ENCODE assay signal across 11 mouse cellular contexts in genomic region chr11:34865181-34865580, GRCm38 (mm10). TPM values are rescaled to one million over a fixed set of nuclear protein-coding genes. Genes with fewer than 3 reads are reported as not detected.
DNase-seq lines count a peak whose midpoint lies in the region; ATAC-seq and TF ChIP-seq lines count a peak whose summit lies in the region.
"Had no signal": no experiment of that assay in that cellular context is flagged by ENCODE, and none has a peak within 500 bp of the region (broad histone marks: within the 10 kb centered on the region; RNA-seq: fewer than 3 reads in every experiment).

No protein-coding gene starts in this region.

- H3K4me2 ChIP-seq in CH12.LX (ENCODE audit: insufficient read depth, low read depth, poor library complexity, severe bottlenecking), result peak overlapping the region; percentile 24; the same call in 1 of the 2 replicates
- H3K4me2 ChIP-seq in midbrain, postnatal 0 days (ENCODE audit: low read depth, low read length, poor library complexity, severe bottlenecking), result no peak overlapping the region
- H3K4me2 ChIP-seq: hindbrain, embryonic 15.5 days had no signal

- peak; percentile 22 to 52 for DNase-seq in gastrocnemius, adult 8-10 months (ENCODE audit: low spot score in 2 of 2)
- DNase-seq in gastrocnemius, postnatal 10 days, result no peak
- DNase-seq in CH12.LX (ENCODE audit: extremely low read depth), result no peak
- peak; percentile 15 to 16 for DNase-seq in frontal cortex, postnatal 10 days (ENCODE audit: low spot score in 2 of 2)
- DNase-seq in left cerebral cortex, postnatal 36 days (ENCODE audit: low spot score in 2 of 2), result peak; percentile 68 to 75
- DNase-seq in midbrain, postnatal 0 days (ENCODE audit: low spot score), result no peak
- no peak for DNase-seq in kidney, adult 11 months
- no peak for DNase-seq in spleen, postnatal 36 days (ENCODE audit: low spot score in 2 of 2)
- DNase-seq: cerebellum, adult 8-10 months had no signal

- in situ Hi-C loops in CH12.LX (cut with MboI; ENCODE audit: low pct_ligation_motif_present, low pct_unique_long_range_greater_than_20kb, low sequenced_read_pairs), result no loop called here

- WGBS in midbrain, postnatal 0 days, result 81% methylated on average over 14 of the region's 14 CpGs

- TF ChIP-seq POLR2A in CH12.LX (IDR thresholded peaks at IDR 0.05; ENCODE audit: low read depth, low read length), result no peak

- H3K4me3 ChIP-seq in CH12.LX (replicated peaks in 1 of 3; ENCODE audit: low read depth in 2 of 3, low read length in 2 of 3, poor library complexity in 1 of 3), result no peak overlapping the region
- no peak overlapping the region for H3K4me3 ChIP-seq in midbrain, postnatal 0 days (ENCODE audit: low read depth, low read length)
- H3K4me3 ChIP-seq: hindbrain, embryonic 15.5 days; megakaryocyte, embryonic 14.5 days had no signal

- no peak for TF ChIP-seq RAD21 in CH12.LX (IDR thresholded peaks at IDR 0.05; ENCODE audit: low read depth, low read length)

- no peak overlapping the region for H3K27ac ChIP-seq in CH12.LX (ENCODE audit: insufficient read depth, low read depth)
- H3K27ac ChIP-seq in midbrain, postnatal 0 days (ENCODE audit: low read depth, low read length), result no peak overlapping the region
- H3K27ac ChIP-seq: hindbrain, embryonic 15.5 days had no signal

- no peak for TF ChIP-seq EP300 in CH12.LX (IDR thresholded peaks at IDR 0.05; ENCODE audit: low read length)

- no peaks in the 10 kb centered on the region for H3K36me3 ChIP-seq in CH12.LX (replicated peaks in 1 of 2; ENCODE audit: control insufficient read depth in 1 of 2, insufficient read depth in 1 of 2, low read length in 1 of 2)
- no peaks in the 10 kb centered on the region for H3K36me3 ChIP-seq in midbrain, postnatal 0 days (ENCODE audit: insufficient read depth, low read length)
- H3K36me3 ChIP-seq: hindbrain, embryonic 15.5 days had no signal

- TF ChIP-seq CTCF in CH12.LX (conservative IDR thresholded peaks at IDR 0.05 in 1 of 2, IDR thresholded peaks at IDR 0.05 in 1 of 2; ENCODE audit: low read depth in 2 of 2, low read length in 2 of 2), result no peak
- no peak for TF ChIP-seq CTCF in midbrain, postnatal 0 days (IDR thresholded peaks at IDR 0.05)

- H3K79me2 ChIP-seq in CH12.LX (replicated peaks; ENCODE audit: control insufficient read depth, extremely low read depth, insufficient read depth, poor library complexity, severe bottlenecking), result no peaks in the 10 kb centered on the region

- no peaks in the 10 kb centered on the region for H3K27me3 ChIP-seq in CH12.LX (replicated peaks)
- no peaks in the 10 kb centered on the region for H3K27me3 ChIP-seq in midbrain, postnatal 0 days (ENCODE audit: insufficient read depth, low read length)
- H3K27me3 ChIP-seq: hindbrain, embryonic 15.5 days had no signal

- dilution Hi-C loops in CH12.LX (cut with MboI; ENCODE audit: extremely low pct_ligation_motif_present, extremely low pct_unique_long_range_greater_than_20kb, low sequenced_read_pairs), result no loop called here

- H3K9me3 ChIP-seq in CH12.LX (replicated peaks; ENCODE audit: low read length), result no peaks in the 10 kb centered on the region
- no peaks in the 10 kb centered on the region for H3K9me3 ChIP-seq in midbrain, postnatal 0 days (ENCODE audit: low read length)
- H3K9me3 ChIP-seq: hindbrain, embryonic 15.5 days; megakaryocyte, embryonic 14.5 days had no signal

- no peak for ATAC-seq in midbrain, postnatal 0 days (ENCODE audit: low FRiP score)

- no peak overlapping the region for H3K9ac ChIP-seq in CH12.LX (ENCODE audit: insufficient read depth, low read depth)
- no peak overlapping the region for H3K9ac ChIP-seq in midbrain, postnatal 0 days (replicated peaks; ENCODE audit: low read length, poor library complexity, severe bottlenecking)
- H3K9ac ChIP-seq: hindbrain, embryonic 15.5 days had no signal

- peaks cover 0 to 5% of the 10 kb centered on the region in 2 experiments; a peak in 3 of 4 replicates for H3K4me1 ChIP-seq in CH12.LX (ENCODE audit: control insufficient read depth in 1 of 2, insufficient read depth in 2 of 2)
- H3K4me1 ChIP-seq in midbrain, postnatal 0 days (ENCODE audit: insufficient read depth, low read length), result no peaks in the 10 kb centered on the region
- H3K4me1 ChIP-seq: hindbrain, embryonic 15.5 days; megakaryocyte, embryonic 14.5 days had no signal

- intact Hi-C loops in left cerebral cortex, postnatal 36 days (cut with DNase I), result no loop called here

TF ChIP-seq in CH12.LX, 34 proteins besides CTCF, POLR2A, EP300 and RAD21:
- no peak for TF ChIP-seq UBTF (IDR thresholded peaks at IDR 0.05; ENCODE audit: low read depth, low read length)
- no peak for TF ChIP-seq GABPA (IDR thresholded peaks at IDR 0.05; ENCODE audit: insufficient replicate concordance, low read depth, low read length)
- no peak for TF ChIP-seq CHD2 (IDR thresholded peaks at IDR 0.05; ENCODE audit: low read length)
- no peak for TF ChIP-seq MEF2A (IDR thresholded peaks at IDR 0.05; ENCODE audit: borderline replicate concordance, low read depth, low read length)
- no peak for TF ChIP-seq PAX5 (IDR thresholded peaks at IDR 0.05; ENCODE audit: low read length)
- no peak for TF ChIP-seq NRF1 (IDR thresholded peaks at IDR 0.05; ENCODE audit: low read depth, low read length)
- TF ChIP-seq MAX (IDR thresholded peaks at IDR 0.05; ENCODE audit: low read length), result no peak
- TF ChIP-seq ZNF384 (IDR thresholded peaks at IDR 0.05; ENCODE audit: low read depth, low read length), result no peak
- TF ChIP-seq ZC3H11A (IDR thresholded peaks at IDR 0.05; ENCODE audit: low read depth, low read length), result no peak

RNA-seq across cellular contexts. Expression of gene Spdl1, which starts 31.7 kb away (rescaled TPM):
- under 1 TPM in 2 of 4 experiments, not detected in 2; 0.11 to 0.39 TPM for total RNA-seq in gastrocnemius, adult 8-10 months (2022)
- 1 to 10 TPM; 2.6 to 3.5 TPM for total RNA-seq in gastrocnemius, postnatal 10 days (2021)
- total RNA-seq in CH12.LX (2012; rRNA removed) (45.2 and 56.1 TPM in 2 replicates), CH12.LX (2014; rRNA removed) (72.8 and 77.1 TPM in 2 replicates)
- 61.1 and 68.0 TPM in 2 replicates for polyA plus RNA-seq in CH12.LX (2012; ENCODE audit: insufficient read length, low read depth)
- under 1 TPM; 0.25 TPM for total RNA-seq in left cerebral cortex, postnatal 36 days (2021)
- 0.93 and 1.7 TPM in 2 replicates for total RNA-seq in midbrain, postnatal 0 days (2014; rRNA removed)
- 0.77 and 1.1 TPM in 2 replicates for polyA plus RNA-seq in midbrain, postnatal 0 days (2015; fragmentation: Nextera tagmentation; extraction: Ambion mirVana)

Comparison
In these comparisons a context has a peak if more than half of its experiments do, and no peak if none do; other contexts are left out.
1. DNase-seq: peak in gastrocnemius, adult 8-10 months (2 of 2), frontal cortex, postnatal 10 days (2 of 2) and left cerebral cortex, postnatal 36 days (2 of 2); none in gastrocnemius, postnatal 10 days (single experiment), CH12.LX (single experiment), midbrain, postnatal 0 days (single experiment), kidney, adult 11 months (single experiment) and spleen, postnatal 36 days (0 of 2).
2. RNA of gene Spdl1, which starts 31.7 kb away (total RNA-seq): 45.2 to 77.1 TPM in CH12.LX; 2.6 to 3.5 TPM in gastrocnemius, postnatal 10 days, 0.93 to 1.7 TPM in midbrain, postnatal 0 days, 0.25 TPM in left cerebral cortex, postnatal 36 days and 0.11 to 0.39 TPM in gastrocnemius, adult 8-10 months; every median in the first group is over 10 times any median in the second.